Mouse (Mus musculus): ENCODE data around the gene Kat5.

DNA sequence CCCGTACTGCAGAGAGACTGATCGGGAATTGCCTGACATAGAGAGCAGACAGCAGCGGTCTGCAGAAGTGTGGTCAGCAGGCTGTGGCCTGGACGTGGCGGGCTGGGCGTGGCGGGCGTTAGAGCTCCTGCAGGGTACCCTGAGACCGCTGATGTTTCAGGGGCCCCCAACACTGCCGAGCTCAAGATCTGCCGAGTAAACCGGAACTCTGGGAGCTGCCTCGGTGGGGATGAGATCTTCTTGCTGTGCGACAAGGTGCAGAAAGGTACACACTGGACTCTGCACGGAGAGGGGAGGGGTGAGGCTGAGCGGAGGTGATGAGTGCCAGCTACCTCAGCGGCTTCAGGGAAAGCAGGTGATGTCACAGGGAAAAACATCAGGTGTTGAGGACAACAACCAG is 31.0 kb upstream of the Kat5 start:
- TF ChIP-seq CTCF (IDR thresholded peaks at IDR 0.05; ENCODE audit: control insufficient read depth, insufficient read depth, low read length), result no peak
- TF ChIP-seq POLR2A (IDR thresholded peaks at IDR 0.05; ENCODE audit: borderline replicate concordance, control insufficient read depth, low read depth, low read length), result no peak
